Mouse (Mus musculus): ENCODE results near the gene Aig1.

DNA sequence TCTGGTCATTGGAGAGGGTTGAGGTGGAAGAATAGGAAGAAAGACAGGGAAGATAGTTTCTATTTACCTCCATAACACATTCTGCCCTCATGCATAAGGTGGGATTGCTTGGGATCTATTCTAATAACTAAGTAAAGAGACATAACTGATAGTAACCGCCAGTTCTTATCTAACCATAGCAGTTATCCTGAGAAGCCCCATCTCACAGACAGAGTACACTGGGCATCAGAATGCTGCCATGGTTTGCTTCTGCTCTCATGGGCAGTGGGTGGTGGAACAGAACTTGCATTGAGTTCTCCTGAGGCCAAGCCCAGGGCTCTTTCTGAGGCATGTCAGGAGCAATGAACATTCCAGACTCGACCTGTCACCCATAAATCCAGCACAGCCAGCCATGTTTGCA, 105.6 kb downstream of the Aig1 start:
- TF ChIP-seq CTCF (IDR thresholded peaks at IDR 0.05; ENCODE audit: control insufficient read depth, insufficient read depth, insufficient read length) (no peak), MYOG (IDR thresholded peaks at IDR 0.05; ENCODE audit: control insufficient read depth, extremely low read depth, insufficient read length) (no peak), USF1 (IDR thresholded peaks at IDR 0.05; ENCODE audit: low read depth) (no peak), MYOD1 (IDR thresholded peaks at IDR 0.05; ENCODE audit: control insufficient read depth, insufficient read length, low read depth) (no peak)
